7 mouse cellular contexts compared by ENCODE assay signal in the genomic region with DNA sequence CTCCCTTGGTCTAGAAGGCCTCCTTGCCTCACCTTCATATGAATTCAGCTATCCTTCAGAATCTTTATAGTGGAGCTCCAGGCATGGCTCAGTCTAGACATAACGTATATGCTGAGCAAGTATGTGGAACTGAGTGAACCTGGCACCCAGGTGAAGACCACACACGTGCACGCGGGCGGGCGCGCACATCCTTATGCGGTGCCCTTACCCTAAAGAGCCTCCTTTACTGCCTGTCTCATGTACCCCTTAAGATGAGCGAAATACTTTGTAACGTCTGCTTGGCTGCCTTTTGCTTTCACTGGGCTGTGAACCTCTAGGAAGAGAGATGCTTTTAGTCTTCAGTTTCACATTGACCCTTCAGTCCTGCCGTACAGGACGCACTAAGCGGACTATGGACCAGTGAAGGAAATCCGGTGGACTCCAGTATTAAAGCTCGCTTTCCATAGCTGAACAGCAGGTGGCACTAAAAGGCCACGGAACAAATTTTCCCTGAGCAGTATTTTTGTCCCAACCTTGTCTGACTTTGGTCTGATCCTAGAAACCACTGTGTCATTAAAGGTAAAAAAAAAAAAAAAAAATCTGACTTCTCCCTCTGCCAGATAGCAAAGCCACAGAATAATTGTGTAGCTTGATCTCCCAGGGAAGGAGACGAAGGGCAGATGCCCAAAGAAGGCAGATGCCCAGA. TPM values are rescaled to one million over a fixed set of nuclear protein-coding genes. Genes with fewer than 3 reads are reported as not detected.
DNase-seq lines count a peak whose midpoint lies in the region.

No protein-coding gene starts in this region.

- peak; percentile 57 for DNase-seq in right cerebral cortex, adult 18-20 months
- no peak for DNase-seq in right cerebral cortex, postnatal 36 days (ENCODE audit: low spot score in 2 of 2)
- peak; percentile 60 for DNase-seq in adrenal gland, adult 2 months
- DNase-seq in cerebellum, postnatal 4 days (ENCODE audit: low spot score in 2 of 2): peak; percentile 40 to 58
- peak; percentile 75 to 84 for DNase-seq in heart, postnatal 10 days
- peak; percentile 64 to 73 for DNase-seq in left cerebral cortex, postnatal 25 days (ENCODE audit: low spot score in 2 of 2)
- DNase-seq in retina, embryonic 14.5 days (ENCODE audit: low spot score): peak; percentile 84

- intact Hi-C loops in heart, postnatal 10 days (cut with DNase I): loop anchor here (2.0 to 5.0 kb wide), 6 partner anchors 36 to 240 kb away; partner anchors contain the start of genes Dnaic1 and Fam219a
- intact Hi-C loops in left cerebral cortex, postnatal 25 days (cut with DNase I): loop anchor here (1.0 to 2.0 kb wide), 3 partner anchors 146 to 240 kb away; no protein-coding TSS in a partner anchor

RNA-seq across cellular contexts. Expression of gene Nudt2, which starts 3.6 kb away (rescaled TPM):
- 10 to 100 TPM; 32.8 to 33.0 TPM for total RNA-seq in adrenal gland, adult 2 months (2021)
- 4.9 and 5.6 TPM in 2 replicates for polyA plus RNA-seq in adrenal gland, adult 2 months (2012; rRNA removed)
- total RNA-seq in heart, postnatal 10 days (2021): 10 to 100 TPM; 25.6 to 27.9 TPM
- 10 to 100 TPM; 24.7 to 26.4 TPM for total RNA-seq in left cerebral cortex, postnatal 25 days (2021)

RNA-seq across cellular contexts. Expression of gene Kif24, which starts 3.9 kb away (rescaled TPM):
- total RNA-seq in adrenal gland, adult 2 months (2021): 1 to 10 TPM in 1 of 2 experiments, under 1 TPM in 1; 0.83 to 1.4 TPM
- 0.30 and 0.56 TPM in 2 replicates for polyA plus RNA-seq in adrenal gland, adult 2 months (2012; rRNA removed)
- 1 to 10 TPM; 1.4 to 2.0 TPM for total RNA-seq in heart, postnatal 10 days (2021)
- total RNA-seq in left cerebral cortex, postnatal 25 days (2021): 1 to 10 TPM; 1.0 to 1.1 TPM

RNA-seq across cellular contexts. Expression of gene AI464131, which starts 34.3 kb away (rescaled TPM):
- 10 to 100 TPM; 12.3 to 15.2 TPM for total RNA-seq in adrenal gland, adult 2 months (2021)
- 11.5 and 14.6 TPM in 2 replicates for polyA plus RNA-seq in adrenal gland, adult 2 months (2012; rRNA removed)
- total RNA-seq in heart, postnatal 10 days (2021): 10 to 100 TPM; 10.1 to 10.6 TPM
- total RNA-seq in left cerebral cortex, postnatal 25 days (2021): 10 to 100 TPM; 31.6 to 36.9 TPM

RNA-seq across cellular contexts. Expression of gene 1110017D15Rik, which starts 48.6 kb away (rescaled TPM):
- under 1 TPM in 1 of 2 experiments, not detected in 1; 0.55 TPM for total RNA-seq in adrenal gland, adult 2 months (2021)
- polyA plus RNA-seq in adrenal gland, adult 2 months (2012; rRNA removed): 0.40 and 0.66 TPM in 2 replicates
- total RNA-seq in heart, postnatal 10 days (2021): under 1 TPM in 1 of 2 experiments, not detected in 1; 0.31 TPM
- 1 to 10 TPM; 3.9 to 5.8 TPM for total RNA-seq in left cerebral cortex, postnatal 25 days (2021)

Comparison
In these comparisons a context has a peak if more than half of its experiments do, and no peak if none do; other contexts are left out.
1. DNase-seq: peak in right cerebral cortex, adult 18-20 months (single experiment), adrenal gland, adult 2 months (single experiment), cerebellum, postnatal 4 days (2 of 2), heart, postnatal 10 days (2 of 2), left cerebral cortex, postnatal 25 days (2 of 2) and retina, embryonic 14.5 days (single experiment); none in right cerebral cortex, postnatal 36 days (0 of 2).